Mouse (Mus musculus) thymus, postnatal 14 days (tissue): ENCODE results near the gene Wnt11.

Source experiments
- DNase-seq: peaks from one replicate; pipeline ENCODE4 v3.0.0; 2021

Wnt11 gene

DNA sequence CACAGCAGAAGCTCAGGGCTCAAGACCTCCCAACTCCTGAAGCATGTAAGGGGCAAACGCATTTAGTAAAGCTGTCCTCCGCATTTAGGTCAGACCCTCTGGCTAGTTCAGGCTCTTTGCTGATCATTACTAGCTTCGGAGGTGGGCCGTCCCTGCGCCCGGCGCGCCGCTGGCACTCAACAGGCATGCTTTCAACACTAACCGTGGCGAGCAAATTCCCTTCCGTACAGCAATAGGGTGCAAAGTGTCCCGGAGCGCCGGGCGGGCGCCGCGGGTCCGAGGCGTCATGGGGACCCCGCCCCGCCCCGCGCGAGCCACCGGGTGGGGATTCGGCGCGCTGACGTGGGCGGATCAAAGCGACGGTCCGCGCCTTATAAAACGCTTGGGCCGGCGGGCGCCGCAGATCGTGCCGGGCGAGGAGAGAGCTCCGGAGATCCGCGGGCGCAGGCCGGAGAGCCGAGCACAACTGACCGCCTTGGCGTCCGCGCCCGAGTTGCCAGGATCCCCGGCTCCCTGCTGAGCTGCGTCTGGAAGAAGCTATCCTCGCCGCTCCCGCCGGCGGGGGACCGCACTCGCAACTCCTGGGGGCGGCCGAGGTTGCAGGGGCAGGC, at the start of gene Wnt11:
Gene Wnt11, plus strand, starts transcription at position 402 of the 611 bp plus-strand sequence.
- no peak for DNase-seq

DNA sequence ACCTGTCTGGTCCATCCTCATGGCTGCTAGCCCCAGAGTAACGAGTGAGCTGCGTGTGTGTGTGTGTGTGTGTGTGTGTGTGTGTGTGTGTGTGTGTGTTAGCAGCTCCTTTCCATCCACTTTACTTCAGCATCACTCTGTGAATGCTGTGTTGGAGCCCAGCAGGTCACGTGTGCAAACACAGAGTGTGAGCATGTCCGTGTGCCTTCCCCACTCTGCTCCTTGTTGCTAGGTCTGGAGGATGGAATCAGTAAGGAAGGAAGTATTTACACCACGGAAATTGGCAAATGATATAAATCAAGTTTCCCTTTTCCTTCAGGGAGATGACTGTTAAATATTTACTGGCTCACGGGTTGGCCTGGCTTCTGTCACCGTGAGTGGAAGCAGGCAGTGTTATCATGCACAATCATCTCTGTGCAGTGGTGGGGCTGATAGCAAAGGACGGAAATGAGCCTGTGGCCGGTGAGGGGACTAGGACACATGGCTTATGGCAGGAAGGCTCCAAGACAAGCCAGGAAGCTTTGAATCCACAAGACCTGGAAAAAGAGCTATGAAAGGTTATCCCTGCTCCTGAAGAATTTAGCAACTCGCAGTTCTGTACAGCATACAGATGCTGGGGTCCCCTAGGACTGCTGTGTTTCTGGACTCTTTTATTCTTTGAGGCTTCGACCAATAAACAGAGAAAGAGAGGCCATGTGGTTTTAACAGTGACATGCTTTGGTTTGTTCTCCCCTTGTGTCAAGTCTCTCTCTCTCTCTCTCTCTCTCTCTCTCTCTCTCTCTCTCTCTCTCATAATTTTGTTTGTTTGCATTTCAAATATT, 47.9 kb upstream of the Wnt11 start:
- DNase-seq = no peak

DNA sequence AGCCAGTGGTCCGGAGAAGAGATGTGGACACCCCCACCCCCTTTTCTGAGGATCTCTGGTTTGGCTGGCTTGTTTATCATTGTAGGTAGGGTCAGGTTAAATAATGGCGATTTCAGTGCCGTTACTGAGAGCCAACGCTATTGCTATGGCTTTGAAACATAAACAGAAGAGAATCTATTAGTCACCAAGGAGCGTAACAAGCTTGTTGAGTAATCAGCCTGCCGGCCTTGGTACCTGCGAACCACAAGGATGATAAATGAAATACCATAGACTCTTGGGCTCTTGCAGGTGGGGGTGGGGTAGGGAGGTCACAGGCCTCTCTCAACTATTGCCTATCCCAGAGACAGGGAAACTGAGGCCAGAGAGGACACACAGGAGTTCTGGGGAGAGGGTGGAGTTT, 46.2 kb upstream of the Wnt11 start:
- no peak for DNase-seq

DNA sequence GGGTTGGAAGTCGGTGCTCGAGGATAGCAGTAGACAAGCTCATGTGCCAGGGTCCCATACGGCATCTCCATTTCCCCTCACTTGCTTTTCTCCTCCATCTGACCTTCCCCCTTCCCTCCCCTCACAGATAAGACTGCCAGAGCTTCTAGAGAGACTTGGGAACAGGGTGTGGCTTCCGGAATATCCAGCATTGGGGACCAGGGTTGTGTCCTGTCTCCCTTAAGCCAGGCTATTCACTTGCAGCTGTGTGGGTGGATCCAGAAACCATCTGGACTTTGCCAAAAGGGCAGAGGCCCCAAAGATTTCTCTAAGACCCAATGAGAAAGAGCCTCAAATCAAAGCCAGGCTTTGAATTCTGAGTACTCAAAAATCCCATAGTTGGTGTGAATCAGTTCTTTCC, 45.8 kb upstream of the Wnt11 start:
- DNase-seq = no peak

DNA sequence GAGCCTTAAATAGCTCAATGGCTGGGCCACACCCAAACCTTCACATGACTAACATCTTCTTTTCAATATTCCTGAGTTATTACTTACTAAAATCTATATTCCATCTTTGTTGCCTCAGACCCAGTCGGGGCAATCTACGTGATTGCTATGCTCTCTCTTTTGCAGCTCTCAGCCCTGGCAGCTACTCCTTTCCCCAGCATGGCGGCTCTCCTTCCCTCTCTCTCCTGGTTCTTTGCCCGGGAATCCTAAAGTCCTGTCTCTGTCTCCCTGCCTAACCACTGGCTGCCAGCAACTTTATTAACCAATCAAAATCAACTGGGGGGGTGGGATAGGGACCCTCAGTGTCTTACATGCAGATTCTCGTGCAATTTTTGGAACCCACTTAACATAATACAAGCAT, 43.0 kb upstream of the Wnt11 start:
- no peak for DNase-seq

DNA sequence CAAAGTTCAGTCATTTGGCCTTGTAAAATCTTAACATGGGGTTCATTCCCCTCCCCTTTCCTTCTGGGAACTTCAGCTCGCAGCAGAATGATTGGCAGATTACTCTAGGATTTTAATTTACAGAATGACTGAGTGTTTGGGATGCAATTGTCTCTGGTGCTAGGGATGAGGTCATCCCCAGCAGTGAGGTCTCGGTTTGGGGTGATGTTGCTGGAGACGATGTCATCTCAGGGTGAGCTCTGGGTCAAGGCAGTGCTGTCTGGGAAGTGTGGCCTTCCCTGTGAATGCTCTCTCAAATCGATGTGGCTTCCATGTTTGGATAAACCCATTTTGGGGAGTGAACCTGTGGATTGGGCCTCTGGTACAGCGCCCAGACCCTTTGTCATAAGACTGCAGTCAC, 41.1 kb upstream of the Wnt11 start:
- no peak for DNase-seq

DNA sequence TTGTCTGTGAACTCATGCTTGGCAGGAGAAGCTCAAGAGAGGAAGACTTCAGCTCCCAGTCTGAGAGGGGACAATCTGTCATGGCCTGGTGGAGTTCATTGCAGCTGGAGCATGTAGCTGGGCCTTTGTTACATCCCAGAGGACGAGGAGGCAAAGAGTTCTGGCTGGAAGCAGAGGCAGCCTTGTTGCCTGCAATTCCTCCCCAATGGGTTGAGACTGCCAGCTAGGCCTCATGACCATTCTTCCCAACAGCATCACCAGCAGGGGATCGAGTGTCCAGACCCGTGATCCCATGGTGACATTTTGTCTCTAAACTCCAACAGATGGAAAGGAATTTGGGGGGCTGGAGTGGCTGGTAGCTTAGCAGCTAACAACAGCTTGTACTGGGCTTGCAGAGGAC, 40.5 kb upstream of the Wnt11 start:
- DNase-seq = no peak

DNA sequence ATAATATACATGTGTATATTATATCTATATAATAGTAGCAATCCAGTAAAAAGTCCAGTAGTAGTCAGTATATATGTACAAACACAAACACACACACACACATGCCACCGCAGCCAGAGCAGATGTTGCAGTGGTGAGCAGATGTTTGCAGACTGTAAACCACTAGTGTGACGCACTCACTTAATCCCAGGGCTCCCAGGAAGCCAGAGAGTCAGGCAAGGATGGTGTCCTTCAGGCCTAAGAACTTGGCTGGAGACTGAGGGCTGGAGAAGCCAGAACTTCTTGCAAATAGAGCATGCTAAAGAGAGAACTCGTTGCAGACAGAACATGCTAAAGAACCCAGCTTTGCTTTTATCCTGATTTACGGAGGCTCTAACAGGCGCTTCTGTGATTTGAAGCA, 39.3 kb upstream of the Wnt11 start:
- DNase-seq = no peak

DNA sequence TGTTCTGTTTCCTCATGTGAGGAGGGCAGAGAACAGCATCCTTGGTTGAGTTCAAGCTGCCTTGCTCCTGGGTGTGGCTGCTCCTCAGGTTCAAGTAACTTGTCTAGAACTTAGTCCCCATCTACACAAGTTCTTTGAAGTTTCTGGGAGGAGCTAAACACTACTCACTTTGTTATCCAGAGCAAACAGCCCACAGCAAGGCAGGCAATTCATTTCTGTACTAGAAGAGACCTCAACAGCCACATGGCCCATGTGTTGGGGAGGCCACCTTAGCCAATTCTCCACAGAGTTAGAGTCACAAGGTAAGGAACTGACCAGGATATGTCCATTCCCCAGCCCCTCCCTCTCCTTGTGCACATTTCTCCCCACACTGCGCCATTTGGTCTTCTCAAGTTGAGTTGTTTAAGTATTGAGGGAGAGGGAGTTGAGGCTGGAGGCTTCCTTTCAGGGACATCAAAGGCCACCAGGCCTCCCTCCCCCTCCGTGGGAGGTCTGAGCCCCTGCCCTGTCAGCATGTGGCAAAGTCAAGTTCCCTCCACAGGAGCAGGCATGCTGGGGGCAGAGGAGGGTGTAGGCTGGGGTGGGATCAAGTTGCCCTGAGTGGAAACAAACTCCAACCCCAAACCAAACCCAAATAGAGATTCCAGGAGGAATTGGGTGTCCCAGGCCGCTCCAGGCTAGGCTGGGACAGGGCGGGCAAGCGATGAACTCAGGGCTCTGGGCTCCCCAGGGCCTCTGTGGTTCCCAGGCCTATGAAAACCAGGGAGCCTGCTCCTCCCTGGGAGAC, 37.4 kb upstream of the Wnt11 start:
- no peak for DNase-seq

DNA sequence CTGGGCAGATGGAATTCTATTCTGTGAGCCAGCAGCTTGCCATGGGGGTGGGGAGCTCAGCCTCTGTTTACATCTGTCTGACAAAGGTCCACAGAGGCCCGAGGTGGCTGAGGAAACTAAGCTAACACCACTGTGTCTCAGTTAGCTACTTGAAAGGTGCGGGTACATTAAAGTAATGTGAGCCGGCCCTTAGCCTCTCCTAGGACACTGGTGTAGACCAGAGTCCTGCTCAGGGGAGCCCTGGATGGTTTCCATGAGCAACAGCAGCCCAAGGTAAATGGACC, 36.8 kb upstream of the Wnt11 start:
- DNase-seq = no peak

DNA sequence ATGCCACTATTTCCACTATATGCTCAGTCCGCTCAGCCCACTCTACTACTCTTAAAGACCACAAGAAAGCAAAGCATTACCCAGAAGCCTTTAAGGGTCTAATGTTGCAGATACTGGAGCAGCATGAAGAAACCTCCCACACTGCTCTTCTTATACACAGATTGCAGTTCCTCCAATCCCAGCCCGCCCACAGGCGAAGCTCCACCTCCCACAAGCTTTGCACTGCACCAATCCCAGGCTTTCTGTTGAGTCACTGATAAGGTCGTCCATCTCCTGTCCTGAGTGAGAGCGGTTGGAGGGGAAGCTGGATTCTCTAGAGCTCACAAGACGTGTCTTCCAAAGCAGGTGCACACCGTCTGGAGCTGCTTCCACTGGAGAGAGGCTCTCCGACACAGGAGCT, 34.5 kb upstream of the Wnt11 start:
- DNase-seq = no peak

DNA sequence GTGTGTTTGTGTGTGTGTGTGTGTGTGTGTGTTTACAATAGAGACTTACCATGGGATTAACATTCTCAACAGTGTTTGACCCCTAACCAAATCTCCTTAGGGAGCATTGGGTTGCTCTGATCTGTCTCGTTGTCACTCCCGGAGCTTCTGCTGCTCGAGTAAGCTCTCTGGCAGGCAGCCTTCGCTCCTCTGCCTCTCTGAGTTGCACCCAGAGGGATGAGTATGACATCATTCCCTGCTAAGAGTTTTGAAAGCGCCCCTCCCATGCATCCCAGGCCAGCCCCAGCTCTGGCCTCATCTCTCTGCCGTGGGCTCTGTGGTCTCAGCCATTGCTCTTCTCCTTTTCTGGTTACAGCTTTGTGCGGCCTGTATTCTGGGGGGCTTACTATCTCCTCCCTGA, 33.8 kb upstream of the Wnt11 start:
- DNase-seq = no peak

DNA sequence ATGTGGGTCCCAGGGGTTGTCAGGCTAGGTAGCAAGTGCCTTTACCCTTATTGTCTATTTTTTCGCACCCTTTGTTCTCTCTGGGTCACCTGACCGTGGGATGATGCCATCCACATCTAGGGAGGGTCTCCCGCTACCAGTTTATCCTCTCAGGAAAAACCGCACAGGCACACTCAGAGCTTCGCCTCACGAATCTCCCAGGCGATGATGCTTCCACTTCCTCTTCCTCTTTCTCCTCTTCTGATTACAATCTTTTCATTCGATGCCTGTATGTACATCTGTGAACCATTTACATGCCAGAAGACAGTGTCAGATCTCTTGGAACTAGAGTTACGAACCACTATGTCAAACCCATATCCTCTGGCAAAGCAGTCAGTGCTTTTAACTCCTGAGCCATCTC, 31.7 kb upstream of the Wnt11 start:
- no peak for DNase-seq

DNA sequence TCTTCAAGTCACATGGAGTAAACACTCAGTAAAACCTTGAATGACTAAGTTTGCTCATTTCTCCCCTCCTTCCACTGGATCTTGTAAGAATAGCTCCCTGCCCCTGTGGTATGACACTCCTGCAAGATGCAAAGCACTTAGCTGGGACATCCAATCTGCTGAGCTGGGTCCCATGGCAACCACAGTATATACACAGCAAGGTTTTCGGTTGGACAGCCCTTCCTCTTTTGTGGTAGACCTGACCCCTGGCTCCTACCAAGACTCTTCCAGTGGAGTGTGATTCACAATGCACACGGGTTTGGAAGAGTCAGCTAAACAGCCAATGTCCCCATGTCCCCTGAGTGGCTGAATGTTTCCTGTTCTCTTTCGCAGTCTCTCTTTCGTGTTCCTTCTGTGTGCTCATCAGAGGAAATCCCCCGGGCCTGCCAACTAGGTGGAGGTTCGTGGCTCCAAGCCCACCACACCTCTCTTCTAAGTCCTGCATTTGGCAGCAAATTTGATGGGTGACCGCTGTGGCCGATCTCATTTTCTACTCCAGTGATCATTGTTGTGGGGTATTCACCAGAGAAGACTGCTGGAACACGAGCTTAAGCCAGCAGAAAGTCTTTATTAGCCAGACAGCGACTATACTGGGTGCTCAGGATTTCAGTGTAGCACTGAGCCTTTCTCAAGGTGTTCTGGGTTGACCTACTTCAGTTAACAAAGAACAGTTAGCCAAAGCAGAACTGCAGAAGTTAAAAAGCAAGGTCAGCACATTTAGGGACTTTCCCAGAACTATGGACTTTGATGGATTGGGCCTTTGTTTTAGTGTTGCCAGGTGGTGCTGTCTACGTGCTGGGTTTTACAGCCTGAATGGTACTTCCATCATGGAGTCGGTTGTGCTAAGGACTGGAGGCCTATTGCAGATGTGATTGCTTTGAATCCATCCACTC, 29.8 kb upstream of the Wnt11 start:
- no peak for DNase-seq

DNA sequence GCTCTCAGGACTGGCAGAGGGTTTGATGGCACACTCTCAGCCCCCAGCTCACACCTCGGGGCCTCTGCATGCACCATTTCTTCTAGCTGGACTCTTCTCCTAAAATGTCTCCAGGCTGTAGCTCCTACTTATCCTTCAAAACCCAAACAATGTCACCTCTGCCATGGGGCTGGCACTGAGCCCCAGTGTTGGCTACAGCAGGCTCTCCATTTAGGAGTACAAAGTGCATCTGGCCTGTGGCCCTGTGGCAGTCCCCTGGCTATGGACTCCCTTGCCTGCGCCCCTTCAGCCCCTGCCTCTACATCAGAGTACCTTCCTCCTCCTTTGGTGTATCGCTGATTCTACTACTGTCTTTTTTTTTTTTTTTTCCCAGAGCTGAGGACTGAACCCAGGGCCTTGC, 28.0 kb upstream of the Wnt11 start:
- no peak for DNase-seq

DNA sequence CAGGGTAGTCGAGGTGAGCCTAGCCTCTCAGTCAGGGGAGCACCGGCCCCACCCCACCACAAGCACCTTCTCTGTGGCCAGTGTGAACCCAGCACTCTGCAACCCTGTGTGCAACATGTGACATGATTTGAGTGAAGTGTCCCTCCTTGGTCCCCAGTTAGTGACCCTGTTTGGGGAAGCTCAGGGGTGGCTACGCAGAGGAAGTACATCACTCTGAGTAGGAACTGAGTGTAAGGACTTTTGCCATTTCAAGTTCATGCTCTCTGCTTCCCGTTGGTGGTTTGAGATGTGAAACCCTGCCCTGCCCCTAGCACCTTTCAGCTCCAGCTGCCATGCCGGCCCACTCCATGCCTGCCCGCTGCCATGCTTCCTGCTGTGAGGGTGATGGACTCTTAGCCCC, 25.5 kb upstream of the Wnt11 start:
- DNase-seq = no peak

DNA sequence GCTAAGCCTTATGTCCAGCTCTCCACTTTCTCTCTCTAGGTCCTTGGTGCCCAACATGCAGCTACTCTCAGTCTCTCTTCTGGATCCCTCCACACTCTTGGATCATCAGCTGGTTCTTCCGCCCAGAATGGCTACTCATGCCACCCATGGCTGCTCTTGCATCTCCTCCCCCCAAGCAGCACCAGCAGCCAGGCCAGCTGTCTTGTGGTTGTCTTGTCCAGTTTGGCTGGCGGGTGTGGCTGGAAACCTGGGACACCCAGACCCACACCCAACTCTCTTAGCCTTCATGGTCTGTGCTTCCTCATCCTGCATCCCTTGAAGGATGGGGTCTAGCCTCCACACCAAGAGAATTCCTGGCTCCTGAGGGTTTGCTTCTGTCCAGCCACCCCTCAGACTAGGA, 24.3 kb upstream of the Wnt11 start:
- DNase-seq = no peak

DNA sequence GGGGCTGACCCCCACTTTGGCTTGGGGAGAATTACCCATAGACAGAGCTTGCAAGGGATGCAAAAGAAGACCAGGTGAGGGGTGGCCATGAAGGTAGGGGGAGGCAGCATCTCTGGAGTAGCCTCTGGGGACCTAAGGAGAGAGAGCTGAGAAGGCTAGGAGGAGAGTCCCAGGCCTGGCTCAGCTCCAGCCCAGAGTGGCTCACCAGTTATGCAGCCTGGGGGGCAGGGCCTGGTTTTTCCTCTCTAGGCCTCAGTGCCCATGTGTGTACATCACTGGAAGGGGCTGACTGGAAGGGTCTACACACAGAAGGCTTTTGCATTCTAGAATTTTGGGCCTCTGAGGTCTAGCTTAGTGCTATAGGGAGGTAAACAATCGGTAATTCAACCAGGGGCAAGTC, 14.4 kb upstream of the Wnt11 start:
- no peak for DNase-seq

DNA sequence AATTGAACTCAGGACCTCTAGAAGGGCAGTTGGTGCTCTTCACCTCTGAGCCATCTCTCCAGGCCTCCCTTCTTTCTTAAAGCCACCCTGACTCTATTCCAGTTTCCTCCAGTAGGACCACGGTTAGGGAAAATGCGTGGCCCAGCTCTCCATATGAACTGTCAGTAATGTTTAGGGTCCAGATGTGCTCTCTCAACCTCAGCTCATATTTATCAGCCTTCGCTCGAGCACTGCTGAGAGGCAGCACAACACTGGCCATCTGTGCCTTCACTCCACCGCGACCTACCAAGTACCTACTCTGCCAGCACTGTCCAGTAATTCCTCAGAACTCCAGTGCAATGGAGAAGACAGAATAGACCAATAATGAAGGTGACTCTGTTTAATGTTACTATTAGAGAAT, 12.0 kb upstream of the Wnt11 start:
- DNase-seq = no peak

DNA sequence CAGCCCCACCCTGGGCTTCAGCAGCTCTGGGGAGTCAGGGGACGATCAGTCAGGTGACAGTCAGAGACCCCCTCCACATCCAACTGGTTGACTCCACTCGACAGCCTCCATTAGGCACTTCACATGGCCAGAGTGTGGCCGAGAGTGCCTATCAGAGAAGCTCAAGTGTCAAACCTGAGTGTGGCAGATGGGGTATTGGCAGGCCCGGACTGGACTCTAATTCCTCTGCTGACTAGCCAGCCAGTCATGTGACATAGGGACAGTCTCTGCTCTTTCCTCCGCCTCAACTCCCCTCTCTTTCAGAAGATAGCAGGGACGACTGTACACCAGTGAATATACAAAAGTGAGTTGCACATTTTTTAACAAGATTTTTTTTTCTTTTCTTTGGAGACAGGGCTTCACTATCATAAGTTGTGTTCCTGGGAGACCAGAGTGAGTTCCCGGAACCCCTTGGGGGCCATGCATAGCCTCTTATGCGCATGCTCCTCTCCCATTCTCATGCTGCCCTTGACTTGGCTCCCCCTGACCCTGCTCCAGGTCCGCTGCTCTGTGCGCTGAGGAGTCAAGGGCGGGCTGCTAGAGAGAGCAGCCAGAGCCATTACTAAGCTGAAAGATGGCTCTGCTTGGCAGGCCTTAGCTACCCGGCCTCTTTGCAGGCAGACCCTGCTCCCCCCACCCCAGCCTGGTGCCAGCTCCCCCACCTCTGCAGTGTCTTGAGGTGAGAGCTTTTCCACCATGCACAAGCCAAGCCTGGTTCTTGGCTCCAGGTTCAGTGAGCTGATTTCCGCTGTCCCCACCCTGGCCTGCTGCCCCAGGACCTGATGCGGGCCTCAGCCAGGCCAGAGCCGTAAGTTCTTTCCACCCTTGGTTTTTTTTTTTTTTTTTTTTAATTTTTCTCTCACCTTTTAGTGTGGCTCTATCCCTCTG, 10.8 kb upstream of the Wnt11 start:
- DNase-seq = no peak

DNA sequence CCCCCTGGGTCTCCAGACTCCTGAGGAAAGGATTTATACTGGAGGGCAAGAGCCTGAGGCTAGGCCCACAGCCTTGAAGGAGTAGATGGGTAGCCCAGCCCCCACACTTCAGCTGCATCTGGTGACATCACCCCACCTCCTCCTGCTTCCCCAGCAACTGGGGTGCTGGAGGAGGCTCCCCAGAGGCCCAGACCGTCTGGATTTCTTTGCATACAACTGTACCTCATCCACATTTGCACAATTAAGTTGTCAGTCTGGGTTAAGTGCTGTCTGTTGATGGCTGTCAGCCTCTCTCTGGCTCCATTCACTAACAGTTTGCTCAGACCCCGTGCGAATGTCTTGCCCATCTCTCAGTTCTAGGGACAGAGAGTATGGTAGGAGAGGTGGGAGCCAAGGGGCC, 6.9 kb upstream of the Wnt11 start:
- no peak for DNase-seq

DNA sequence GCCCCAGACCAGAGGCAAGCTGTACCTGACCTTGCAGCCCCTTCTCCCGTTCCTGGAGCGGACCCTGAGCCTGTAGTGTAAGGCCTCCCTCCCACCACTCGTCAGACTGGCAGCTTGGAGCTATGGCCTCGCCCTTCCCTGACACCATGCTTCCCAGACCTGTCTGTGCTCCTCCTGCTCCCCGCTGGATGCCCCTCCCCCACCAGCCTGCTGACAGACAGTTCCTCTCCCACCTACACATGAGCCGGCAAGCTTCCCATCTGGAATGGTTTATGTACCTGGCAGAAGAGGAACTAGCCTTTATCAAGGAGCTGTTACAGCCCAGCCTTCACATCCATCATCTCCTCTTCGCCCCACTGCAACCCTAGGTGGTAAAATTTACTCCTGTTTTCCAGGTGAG, 6.0 kb upstream of the Wnt11 start:
- DNase-seq = no peak
